Mouse (Mus musculus) embryo, embryonic 10 days (tissue): Measurements from ENCODE around the gene B130006D01Rik.
"Not testable (repeated sequence)": the region's sequence is repeated elsewhere in the genome, so short reads cannot be mapped to it uniquely, and the experiment has no call there.

Experiments
- DNase-seq: peaks from one replicate; pipeline ENCODE4 v3.0.0-alpha.2; 2015; ENCODE audit warnings: low spot score

B130006D01Rik gene

GRCm38 (mm10) chr11:95713225-95713810, 10.1 kb upstream of the B130006D01Rik start:
- peak; percentile 55 for DNase-seq

GRCm38 (mm10) chr11:95713811-95714241, 9.6 kb upstream of the B130006D01Rik start:
- peak; percentile 33 for DNase-seq

- DNase-seq = no peak
Observed at GRCm38 (mm10) chr11:95714411-95714810, 9.0 kb upstream of the B130006D01Rik start.

GRCm38 (mm10) chr11:95716136-95716535, 7.3 kb upstream of the B130006D01Rik start:
- DNase-seq = no peak

- DNase-seq = no peak
Observed at GRCm38 (mm10) chr11:95719356-95719755, 4.0 kb upstream of the B130006D01Rik start.

- no peak for DNase-seq
Observed at GRCm38 (mm10) chr11:95724466-95724865, 1.1 kb downstream of the B130006D01Rik start.

- DNase-seq = no peak
Observed at GRCm38 (mm10) chr11:95726156-95726555, 2.8 kb downstream of the B130006D01Rik start.

- no peak for DNase-seq
Observed at GRCm38 (mm10) chr11:95727947-95728346, 4.6 kb downstream of the B130006D01Rik start.

GRCm38 (mm10) chr11:95728916-95729907, 5.8 kb downstream of the B130006D01Rik start:
- no peak for DNase-seq

GRCm38 (mm10) chr11:95734485-95734884, 11.1 kb downstream of the B130006D01Rik start:
- no peak for DNase-seq

GRCm38 (mm10) chr11:95737811-95738210, 14.4 kb downstream of the B130006D01Rik start:
- DNase-seq = no peak

- no peak for DNase-seq
Observed at GRCm38 (mm10) chr11:95744521-95744920, 21.1 kb downstream of the B130006D01Rik start.

GRCm38 (mm10) chr11:95746821-95747220, 23.4 kb downstream of the B130006D01Rik start:
- DNase-seq = no peak

- no peak for DNase-seq
Observed at GRCm38 (mm10) chr11:95748331-95748730, 24.9 kb downstream of the B130006D01Rik start.

- no peak for DNase-seq
Observed at GRCm38 (mm10) chr11:95749619-95750018, 26.2 kb downstream of the B130006D01Rik start.

- DNase-seq = peak; percentile 82
Observed at GRCm38 (mm10) chr11:95750995-95751394, 27.6 kb downstream of the B130006D01Rik start.

GRCm38 (mm10) chr11:95755137-95755536, 31.8 kb downstream of the B130006D01Rik start:
- DNase-seq = not testable (repeated sequence)

GRCm38 (mm10) chr11:95760521-95760920, 37.1 kb downstream of the B130006D01Rik start:
- DNase-seq = no peak

- no peak for DNase-seq
Observed at GRCm38 (mm10) chr11:95762996-95763395, 39.6 kb downstream of the B130006D01Rik start.

GRCm38 (mm10) chr11:95764806-95765205, 41.4 kb downstream of the B130006D01Rik start:
- DNase-seq = no peak

GRCm38 (mm10) chr11:95765334-95765733, 41.9 kb downstream of the B130006D01Rik start:
- no peak for DNase-seq

GRCm38 (mm10) chr11:95768244-95768643, 44.9 kb downstream of the B130006D01Rik start:
- no peak for DNase-seq

GRCm38 (mm10) chr11:95769208-95769607, 45.8 kb downstream of the B130006D01Rik start:
- DNase-seq = no peak
